Mouse (Mus musculus): Measurements from ENCODE around the gene Olfr1487. TPM values are rescaled to one million over a fixed set of nuclear protein-coding genes. Genes with fewer than 3 reads are reported as not detected.

Olfr1487 gene
- not detected for polyA plus RNA-seq (2014; fragmentation: Illumina TruSeq; extraction: RNeasy Lipid Tissue Mini Kit (QIAGEN cat#74804); ENCODE audit: low read depth, low replicate concordance)

DNA sequence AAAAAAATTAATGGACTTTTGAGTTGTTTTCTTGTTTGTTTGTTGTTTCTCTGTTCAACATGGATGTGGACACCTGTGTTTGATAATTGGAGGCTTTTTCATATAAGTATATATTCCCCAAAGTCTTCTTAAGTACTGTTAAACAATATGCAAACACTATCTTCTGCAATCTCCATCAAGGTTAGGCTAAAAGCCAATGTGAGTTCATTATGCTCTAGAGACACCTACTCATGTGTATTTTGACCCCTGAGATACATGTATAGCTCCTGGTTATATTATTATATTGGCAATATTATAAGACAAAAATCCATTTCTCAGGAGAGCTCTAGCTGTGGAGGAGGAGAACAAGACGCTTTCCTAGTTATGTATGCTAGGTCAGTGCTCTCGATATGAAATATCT, at the start of gene Olfr1487:
Olfr1487 (plus strand) TSS at position 301 of the 400 bp plus-strand sequence.

GRCm38 (mm10) chr19:13583211-13583610, 34.0 kb upstream of the Olfr1487 start, which contains the start of gene Olfr1484:
Gene Olfr1484, plus strand, starts transcription at chr19:13583511.

GRCm38 (mm10) chr19:13631321-13631720, 14.1 kb downstream of the Olfr1487 start, which contains the start of gene Olfr1489:
Gene Olfr1489, plus strand, starts transcription at chr19:13631621.

DNA sequence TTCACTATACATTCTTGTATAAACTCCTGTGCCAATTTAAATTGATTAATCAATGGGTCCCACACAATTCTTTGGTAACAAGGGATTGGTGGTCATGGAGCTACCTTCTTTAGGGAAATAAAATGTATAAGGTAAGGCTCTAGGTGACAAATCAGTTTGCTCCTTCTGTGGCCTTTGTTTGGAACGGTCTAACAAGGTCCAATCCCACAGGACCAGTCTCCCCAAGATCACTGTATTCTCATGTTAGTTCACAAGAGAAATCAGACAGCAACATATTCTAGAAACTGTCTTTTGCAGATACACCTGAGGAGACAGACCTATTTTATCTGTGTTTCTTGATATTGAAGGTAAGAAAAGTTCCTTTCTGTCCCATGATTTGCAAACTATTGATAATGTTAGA, 33.6 kb downstream of the Olfr1487 start, which contains the start of gene Olfr1490:
Olfr1490 (plus strand) TSS at position 301 of the 400 bp plus-strand sequence.

Other genes starting within 250 kb of the Olfr1487 start
- not detected for gene Olfr1469, start 209.5 kb upstream of the Olfr1487 start, polyA plus RNA-seq (2014; fragmentation: Illumina TruSeq; extraction: RNeasy Lipid Tissue Mini Kit (QIAGEN cat#74804); ENCODE audit: low read depth, low replicate concordance)
- not detected for gene Olfr1471, start 174.0 kb upstream of the Olfr1487 start, polyA plus RNA-seq (2014; fragmentation: Illumina TruSeq; extraction: RNeasy Lipid Tissue Mini Kit (QIAGEN cat#74804); ENCODE audit: low read depth, low replicate concordance)
- not detected for gene Olfr1472, start 161.3 kb upstream of the Olfr1487 start, polyA plus RNA-seq (2014; fragmentation: Illumina TruSeq; extraction: RNeasy Lipid Tissue Mini Kit (QIAGEN cat#74804); ENCODE audit: low read depth, low replicate concordance)
- not detected for gene Olfr1474, start 147.8 kb upstream of the Olfr1487 start, polyA plus RNA-seq (2014; fragmentation: Illumina TruSeq; extraction: RNeasy Lipid Tissue Mini Kit (QIAGEN cat#74804); ENCODE audit: low read depth, low replicate concordance)
- not detected for gene Olfr1475, start 137.2 kb upstream of the Olfr1487 start, polyA plus RNA-seq (2014; fragmentation: Illumina TruSeq; extraction: RNeasy Lipid Tissue Mini Kit (QIAGEN cat#74804); ENCODE audit: low read depth, low replicate concordance)
- gene Olfr1477, start 116.8 kb upstream of the Olfr1487 start, polyA plus RNA-seq (2014; fragmentation: Illumina TruSeq; extraction: RNeasy Lipid Tissue Mini Kit (QIAGEN cat#74804); ENCODE audit: low read depth, low replicate concordance), result not detected
- gene Olfr1480, start 89.5 kb upstream of the Olfr1487 start, polyA plus RNA-seq (2014; fragmentation: Illumina TruSeq; extraction: RNeasy Lipid Tissue Mini Kit (QIAGEN cat#74804); ENCODE audit: low read depth, low replicate concordance), result not detected
- not detected for gene Olfr1484, start 33.9 kb upstream of the Olfr1487 start, polyA plus RNA-seq (2014; fragmentation: Illumina TruSeq; extraction: RNeasy Lipid Tissue Mini Kit (QIAGEN cat#74804); ENCODE audit: low read depth, low replicate concordance)
- gene Olfr1489, start 14.2 kb downstream of the Olfr1487 start, polyA plus RNA-seq (2014; fragmentation: Illumina TruSeq; extraction: RNeasy Lipid Tissue Mini Kit (QIAGEN cat#74804); ENCODE audit: low read depth, low replicate concordance), result not detected
- not detected for gene Olfr1490, start 33.7 kb downstream of the Olfr1487 start, polyA plus RNA-seq (2014; fragmentation: Illumina TruSeq; extraction: RNeasy Lipid Tissue Mini Kit (QIAGEN cat#74804); ENCODE audit: low read depth, low replicate concordance)
- gene Olfr1491, start 79.9 kb downstream of the Olfr1487 start, polyA plus RNA-seq (2014; fragmentation: Illumina TruSeq; extraction: RNeasy Lipid Tissue Mini Kit (QIAGEN cat#74804); ENCODE audit: low read depth, low replicate concordance), result not detected
- not detected for gene Olfr1493-ps1, start 105.9 kb downstream of the Olfr1487 start, polyA plus RNA-seq (2014; fragmentation: Illumina TruSeq; extraction: RNeasy Lipid Tissue Mini Kit (QIAGEN cat#74804); ENCODE audit: low read depth, low replicate concordance)
- gene Olfr1494, start 122.4 kb downstream of the Olfr1487 start, polyA plus RNA-seq (2014; fragmentation: Illumina TruSeq; extraction: RNeasy Lipid Tissue Mini Kit (QIAGEN cat#74804); ENCODE audit: low read depth, low replicate concordance), result not detected
- gene Olfr1495, start 147.2 kb downstream of the Olfr1487 start, polyA plus RNA-seq (2014; fragmentation: Illumina TruSeq; extraction: RNeasy Lipid Tissue Mini Kit (QIAGEN cat#74804); ENCODE audit: low read depth, low replicate concordance), result not detected
- gene Olfr1496, start 160.5 kb downstream of the Olfr1487 start, polyA plus RNA-seq (2014; fragmentation: Illumina TruSeq; extraction: RNeasy Lipid Tissue Mini Kit (QIAGEN cat#74804); ENCODE audit: low read depth, low replicate concordance), result not detected
- gene Olfr1497, start 180.8 kb downstream of the Olfr1487 start, polyA plus RNA-seq (2014; fragmentation: Illumina TruSeq; extraction: RNeasy Lipid Tissue Mini Kit (QIAGEN cat#74804); ENCODE audit: low read depth, low replicate concordance), result not detected
- gene Olfr1499, start 202.1 kb downstream of the Olfr1487 start, polyA plus RNA-seq (2014; fragmentation: Illumina TruSeq; extraction: RNeasy Lipid Tissue Mini Kit (QIAGEN cat#74804); ENCODE audit: low read depth, low replicate concordance), result not detected
- gene Olfr1500, start 213.1 kb downstream of the Olfr1487 start, polyA plus RNA-seq (2014; fragmentation: Illumina TruSeq; extraction: RNeasy Lipid Tissue Mini Kit (QIAGEN cat#74804); ENCODE audit: low read depth, low replicate concordance), result not detected
- not detected for gene Olfr1501, start 233.3 kb downstream of the Olfr1487 start, polyA plus RNA-seq (2014; fragmentation: Illumina TruSeq; extraction: RNeasy Lipid Tissue Mini Kit (QIAGEN cat#74804); ENCODE audit: low read depth, low replicate concordance)
- not detected for gene Olfr1502, start 244.4 kb downstream of the Olfr1487 start, polyA plus RNA-seq (2014; fragmentation: Illumina TruSeq; extraction: RNeasy Lipid Tissue Mini Kit (QIAGEN cat#74804); ENCODE audit: low read depth, low replicate concordance)

Data from testis, adult 10 weeks (tissue).